Mouse (Mus musculus) forebrain, embryonic 14.5 days (tissue): Measurements from ENCODE around the gene Nrap. TPM values are rescaled to one million over a fixed set of nuclear protein-coding genes. Genes with fewer than 3 reads are reported as not detected.
A peak's percentile ranks its signal among the peaks of the same experiment; 100 is the strongest.

ENCODE experiments used
- ATAC-seq: fragments of 200-750 bp; cut with Nextera tagmentation; 2 replicates; pipeline ENCODE4 v1.8.0; 2017; ENCODE audit warnings: mild to moderate bottlenecking, moderate library complexity
- DNase-seq: peaks from one replicate; pipeline ENCODE4 v3.0.0-alpha.2; 2015; ENCODE audit warnings: low spot score
- H3K27ac ChIP-seq: fragments of 300-500 bp; sonication (generic); 2 replicates; pipeline ENCODE4 v1.5.1; 2014; ENCODE audit warnings: low read depth, mild to moderate bottlenecking, control low read depth, low read length, moderate library complexity
- H3K27me3 ChIP-seq: fragments of 300-500 bp; sonication (generic); replicated peaks from 2 replicates; pipeline ENCODE4 v1.6.1; 2014; ENCODE audit warnings: low read length, control low read depth, mixed read lengths; ENCODE audit not compliant: control insufficient read depth, insufficient read depth
- H3K36me3 ChIP-seq: fragments of 300-500 bp; sonication (generic); 2 replicates; pipeline ENCODE4 v1.6.1; 2014; ENCODE audit warnings: low read length, control low read depth; ENCODE audit not compliant: control insufficient read depth, insufficient read depth
- H3K4me1 ChIP-seq: fragments of 300-500 bp; sonication (generic); 2 replicates; pipeline ENCODE4 v1.6.1; 2014; ENCODE audit warnings: antibody characterized with exemption, low read length, control low read depth; ENCODE audit not compliant: control insufficient read depth, insufficient read depth
- H3K4me2 ChIP-seq: fragments of 300-500 bp; sonication (generic); 2 replicates; pipeline ENCODE4 v1.6.1; 2014; ENCODE audit warnings: mild to moderate bottlenecking, control low read depth, low read length
- H3K4me3 ChIP-seq: fragments of 300-500 bp; sonication (generic); 2 replicates; pipeline ENCODE4 v1.5.1; 2014; ENCODE audit warnings: low read depth, low read length, control low read depth
- H3K9ac ChIP-seq: fragments of 300-500 bp; sonication (generic); 2 replicates; pipeline ENCODE4 v1.6.1; 2014; ENCODE audit warnings: mild to moderate bottlenecking, low read length, control low read depth, moderate library complexity
- H3K9me3 ChIP-seq: fragments of 300-500 bp; sonication (generic); replicated peaks from 2 replicates; pipeline ENCODE4 v1.6.1; 2016; ENCODE audit warnings: low read length, control low read depth, mixed read lengths; ENCODE audit not compliant: control insufficient read depth
- WGBS: fragments of 180-500 bp; shearing (Covaris S2); extraction: QIAGEN DNeasy Blood & Tissue Kit; methylation state at CpG from one replicate; pipeline ENCODE4 v1.1.7; 2014; 5-methylcytosine and 5-hydroxymethylcytosine counted together
- polyA plus RNA-seq: library from polyadenylated mRNA; unstranded; fragments of >200 nt; fragmentation: Nextera tagmentation; extraction: Ambion mirVana; gene quantifications from 2 replicates; pipeline ENCODE4 v1.2.1, GENCODE M21; 2014

Gene Nrap
- polyA plus RNA-seq, 1 experiment from 2014 or later: 0.55 TPM

GRCm38 (mm10) chr19:56319629-56320028, 70.2 kb downstream of the Nrap start:
- Histone ChIP-seq H3K27me3 (no peaks in the 10 kb centered on the region), H3K4me3 (no peak overlapping the region), H3K4me1 (peaks cover 7% of the 10 kb centered on the region), H3K4me2 (no peak overlapping the region), H3K9ac (no peak overlapping the region), H3K36me3 (no peaks in the 10 kb centered on the region), H3K27ac (no peak overlapping the region), H3K9me3 (no peaks in the 10 kb centered on the region)
- ATAC-seq (no peak), DNase-seq (no peak)
- 92% methylated on average over 6 of the region's 6 CpGs for WGBS

- no peak overlapping the region for H3K4me2 ChIP-seq
- no peak for ATAC-seq
- peaks cover 7% of the 10 kb centered on the region for H3K4me1 ChIP-seq
- H3K4me3 ChIP-seq: no peak overlapping the region
- H3K9ac ChIP-seq: no peak overlapping the region
- H3K27me3 ChIP-seq: no peaks in the 10 kb centered on the region
- 95% methylated on average over 7 of the region's 7 CpGs for WGBS
- H3K36me3 ChIP-seq: no peaks in the 10 kb centered on the region
- H3K9me3 ChIP-seq: no peaks in the 10 kb centered on the region
- H3K27ac ChIP-seq: no peak overlapping the region
- no peak for DNase-seq
Observed at GRCm38 (mm10) chr19:56319219-56319618, 70.6 kb downstream of the Nrap start.

GRCm38 (mm10) chr19:56316531-56316930, 73.3 kb downstream of the Nrap start:
- 88% methylated on average over 3 of the region's 3 CpGs for WGBS
- no peaks in the 10 kb centered on the region for H3K27me3 ChIP-seq
- H3K4me2 ChIP-seq: no peak overlapping the region
- no peak overlapping the region for H3K27ac ChIP-seq
- H3K36me3 ChIP-seq: no peaks in the 10 kb centered on the region
- H3K9me3 ChIP-seq: no peaks in the 10 kb centered on the region
- H3K4me1 ChIP-seq: peaks cover 7% of the 10 kb centered on the region
- H3K9ac ChIP-seq: no peak overlapping the region
- DNase-seq: no peak
- ATAC-seq: no peak
- no peak overlapping the region for H3K4me3 ChIP-seq

GRCm38 (mm10) chr19:56300835-56301234, 89.0 kb downstream of the Nrap start:
- Histone ChIP-seq H3K9ac (no peak overlapping the region), H3K4me2 (no peak overlapping the region), H3K36me3 (no peaks in the 10 kb centered on the region), H3K4me3 (no peak overlapping the region), H3K27me3 (no peaks in the 10 kb centered on the region), H3K9me3 (no peaks in the 10 kb centered on the region), H3K4me1 (no peaks in the 10 kb centered on the region), H3K27ac (no peak overlapping the region)
- DNase-seq (no peak), ATAC-seq (no peak)
- WGBS: 84% methylated on average over 11 of the region's 11 CpGs

- 69% methylated on average over 3 of the region's 3 CpGs for WGBS
- Histone ChIP-seq H3K27ac (no peak overlapping the region), H3K4me1 (peaks cover 4% of the 10 kb centered on the region; the same call in 1 of the 2 replicates), H3K27me3 (no peaks in the 10 kb centered on the region), H3K4me2 (no peak overlapping the region), H3K4me3 (no peak overlapping the region), H3K9ac (no peak overlapping the region), H3K9me3 (no peaks in the 10 kb centered on the region), H3K36me3 (no peaks in the 10 kb centered on the region)
- DNase-seq (no peak), ATAC-seq (no peak)
Observed at GRCm38 (mm10) chr19:56297264-56297663, 92.6 kb downstream of the Nrap start.

GRCm38 (mm10) chr19:56296668-56297067, 93.2 kb downstream of the Nrap start:
- peaks cover 10% of the 10 kb centered on the region for H3K4me1 ChIP-seq
- no peak for DNase-seq
- no peak overlapping the region for H3K27ac ChIP-seq
- H3K36me3 ChIP-seq: no peaks in the 10 kb centered on the region
- WGBS: 78% methylated on average over 9 of the region's 9 CpGs
- H3K4me2 ChIP-seq: no peak overlapping the region
- H3K9me3 ChIP-seq: no peaks in the 10 kb centered on the region
- H3K27me3 ChIP-seq: no peaks in the 10 kb centered on the region
- ATAC-seq: no peak
- no peak overlapping the region for H3K4me3 ChIP-seq
- no peak overlapping the region for H3K9ac ChIP-seq

- Histone ChIP-seq H3K36me3 (no peaks in the 10 kb centered on the region), H3K27me3 (no peaks in the 10 kb centered on the region), H3K4me1 (peaks cover 12% of the 10 kb centered on the region), H3K9ac (no peak overlapping the region), H3K4me2 (no peak overlapping the region), H3K9me3 (no peaks in the 10 kb centered on the region), H3K27ac (no peak overlapping the region), H3K4me3 (no peak overlapping the region)
- ATAC-seq (peak; percentile 76), DNase-seq (peak; percentile 90)
- WGBS: 59% methylated on average over 7 of the region's 7 CpGs
Observed at GRCm38 (mm10) chr19:56294654-56295399, 95.0 kb downstream of the Nrap start.

- ATAC-seq (0 out of 2 replicates have a peak, but pooled peaks have one; percentile 10), DNase-seq (peak; percentile 4)
- Histone ChIP-seq H3K36me3 (no peaks in the 10 kb centered on the region), H3K9ac (no peak overlapping the region), H3K4me1 (peaks cover 12% of the 10 kb centered on the region), H3K4me3 (no peak overlapping the region), H3K4me2 (no peak overlapping the region), H3K27me3 (no peaks in the 10 kb centered on the region), H3K27ac (no peak overlapping the region), H3K9me3 (no peaks in the 10 kb centered on the region)
- WGBS: 69% methylated on average over 9 of the region's 9 CpGs
Observed at GRCm38 (mm10) chr19:56292335-56292734, 97.5 kb downstream of the Nrap start.

GRCm38 (mm10) chr19:56291898-56292297, 97.9 kb downstream of the Nrap start:
- peak; percentile 58; the same call in 1 of the 2 replicates for ATAC-seq

More at GRCm38 (mm10) chr19:56291898-56292297, 97.9 kb downstream of the Nrap start:
- Histone ChIP-seq H3K27ac (no peak overlapping the region), H3K4me3 (no peak overlapping the region), H3K4me2 (no peak overlapping the region), H3K4me1 (peaks cover 12% of the 10 kb centered on the region), H3K9me3 (no peaks in the 10 kb centered on the region), H3K27me3 (no peaks in the 10 kb centered on the region), H3K9ac (no peak overlapping the region), H3K36me3 (no peaks in the 10 kb centered on the region)
- peak; percentile 66 for DNase-seq
- WGBS: 28% methylated on average over 6 of the region's 6 CpGs
